Mouse (Mus musculus) cerebellum, adult 9-11 months (tissue): ENCODE data around the gene 4930539E08Rik.

ENCODE experiments used
- DNase-seq: peaks from one replicate; pipeline ENCODE4 v3.0.0; 2022

Gene 4930539E08Rik

GRCm38 (mm10) chr17:28915060-28915628 lies at the start of gene 4930539E08Rik:
Gene 4930539E08Rik, minus strand, starts transcription at chr17:28915324.
- DNase-seq, result no peak

- DNase-seq, result no peak
Observed at GRCm38 (mm10) chr17:28961596-28961995, 46.5 kb upstream of the 4930539E08Rik start.

GRCm38 (mm10) chr17:28960597-28960996 lies 45.5 kb upstream of the 4930539E08Rik start:
- DNase-seq, result no peak

- DNase-seq, result no peak
Observed at GRCm38 (mm10) chr17:28954416-28954815, 39.3 kb upstream of the 4930539E08Rik start.

GRCm38 (mm10) chr17:28953251-28953650 lies 38.1 kb upstream of the 4930539E08Rik start:
- no peak for DNase-seq

GRCm38 (mm10) chr17:28951831-28952799 lies 37.0 kb upstream of the 4930539E08Rik start, which contains the start of gene Kctd20:
Gene Kctd20, plus strand, starts transcription at chr17:28951950.
- DNase-seq, result peak; percentile 94

GRCm38 (mm10) chr17:28950751-28951150 lies 35.6 kb upstream of the 4930539E08Rik start:
- DNase-seq, result no peak

- DNase-seq, result no peak
Observed at GRCm38 (mm10) chr17:28948661-28949060, 33.5 kb upstream of the 4930539E08Rik start.

- no peak for DNase-seq
Observed at GRCm38 (mm10) chr17:28947011-28947939, 32.2 kb upstream of the 4930539E08Rik start.

- DNase-seq, result no peak
Observed at GRCm38 (mm10) chr17:28944481-28944880, 29.4 kb upstream of the 4930539E08Rik start.

GRCm38 (mm10) chr17:28943740-28944139 lies 28.6 kb upstream of the 4930539E08Rik start, which contains the start of gene Pxt1:
Gene Pxt1, minus strand, starts transcription at chr17:28943840.
- no peak for DNase-seq

GRCm38 (mm10) chr17:28942101-28942500 lies 27.0 kb upstream of the 4930539E08Rik start:
- no peak for DNase-seq

GRCm38 (mm10) chr17:28940776-28941555 lies 25.8 kb upstream of the 4930539E08Rik start:
- DNase-seq, result peak; percentile 36

GRCm38 (mm10) chr17:28936622-28937345 lies 21.7 kb upstream of the 4930539E08Rik start:
- no peak for DNase-seq

GRCm38 (mm10) chr17:28936133-28936532 lies 21.0 kb upstream of the 4930539E08Rik start:
- no peak for DNase-seq

- DNase-seq, result no peak
Observed at GRCm38 (mm10) chr17:28934120-28934916, 19.2 kb upstream of the 4930539E08Rik start.

GRCm38 (mm10) chr17:28932274-28932673 lies 17.1 kb upstream of the 4930539E08Rik start:
- no peak for DNase-seq

GRCm38 (mm10) chr17:28931436-28932211 lies 16.5 kb upstream of the 4930539E08Rik start:
- DNase-seq, result no peak

- no peak for DNase-seq
Observed at GRCm38 (mm10) chr17:28930392-28931074, 15.4 kb upstream of the 4930539E08Rik start.
